Mouse (Mus musculus) heart, embryonic 10.5 days (tissue): Measurements from ENCODE around the gene Krba1. TPM values are rescaled to one million over a fixed set of nuclear protein-coding genes. Genes with fewer than 3 reads are reported as not detected.

Experiments used
- DNase-seq: peaks from one replicate; pipeline ENCODE4 v3.0.0-alpha.2; 2017; ENCODE audit warnings: low spot score
- H3K27ac ChIP-seq: fragments of 300-500 bp; sonication (generic); 2 replicates; pipeline ENCODE4 v1.5.1; 2016; ENCODE audit warnings: mild to moderate bottlenecking
- H3K27me3 ChIP-seq: fragments of 300-500 bp; sonication (generic); 2 replicates; pipeline ENCODE4 v1.6.1; 2016; ENCODE audit warnings: mild to moderate bottlenecking; ENCODE audit not compliant: poor library complexity, insufficient read depth, severe bottlenecking
- H3K36me3 ChIP-seq: fragments of 300-500 bp; sonication (generic); 2 replicates; pipeline ENCODE4 v1.6.1; 2016; ENCODE audit warnings: mild to moderate bottlenecking, moderate library complexity
- H3K4me1 ChIP-seq: fragments of 300-500 bp; sonication (generic); 2 replicates; pipeline ENCODE4 v1.6.1; 2016; ENCODE audit warnings: mild to moderate bottlenecking
- H3K4me3 ChIP-seq: fragments of 300-500 bp; sonication (generic); 2 replicates; pipeline ENCODE4 v1.5.1; 2016; ENCODE audit warnings: mild to moderate bottlenecking, moderate library complexity
- H3K9me3 ChIP-seq: fragments of 300-500 bp; sonication (generic); 2 replicates; pipeline ENCODE4 v1.6.1; 2016; ENCODE audit warnings: mild to moderate bottlenecking, moderate library complexity
- WGBS: fragments of 180-500 bp; shearing (Covaris S2); methylation state at CpG from one replicate; pipeline ENCODE4 v1.1.7; 2016; 5-methylcytosine and 5-hydroxymethylcytosine counted together
- polyA plus RNA-seq: library from polyadenylated mRNA; unstranded; fragments of >200 nt; fragmentation: Nextera tagmentation; extraction: Ambion mirVana; gene quantifications from 2 replicates; pipeline ENCODE4 v1.2.1, GENCODE M21; 2016

Krba1 gene
- polyA plus RNA-seq, 1 experiment from 2014 or later: 17.5 TPM

DNA sequence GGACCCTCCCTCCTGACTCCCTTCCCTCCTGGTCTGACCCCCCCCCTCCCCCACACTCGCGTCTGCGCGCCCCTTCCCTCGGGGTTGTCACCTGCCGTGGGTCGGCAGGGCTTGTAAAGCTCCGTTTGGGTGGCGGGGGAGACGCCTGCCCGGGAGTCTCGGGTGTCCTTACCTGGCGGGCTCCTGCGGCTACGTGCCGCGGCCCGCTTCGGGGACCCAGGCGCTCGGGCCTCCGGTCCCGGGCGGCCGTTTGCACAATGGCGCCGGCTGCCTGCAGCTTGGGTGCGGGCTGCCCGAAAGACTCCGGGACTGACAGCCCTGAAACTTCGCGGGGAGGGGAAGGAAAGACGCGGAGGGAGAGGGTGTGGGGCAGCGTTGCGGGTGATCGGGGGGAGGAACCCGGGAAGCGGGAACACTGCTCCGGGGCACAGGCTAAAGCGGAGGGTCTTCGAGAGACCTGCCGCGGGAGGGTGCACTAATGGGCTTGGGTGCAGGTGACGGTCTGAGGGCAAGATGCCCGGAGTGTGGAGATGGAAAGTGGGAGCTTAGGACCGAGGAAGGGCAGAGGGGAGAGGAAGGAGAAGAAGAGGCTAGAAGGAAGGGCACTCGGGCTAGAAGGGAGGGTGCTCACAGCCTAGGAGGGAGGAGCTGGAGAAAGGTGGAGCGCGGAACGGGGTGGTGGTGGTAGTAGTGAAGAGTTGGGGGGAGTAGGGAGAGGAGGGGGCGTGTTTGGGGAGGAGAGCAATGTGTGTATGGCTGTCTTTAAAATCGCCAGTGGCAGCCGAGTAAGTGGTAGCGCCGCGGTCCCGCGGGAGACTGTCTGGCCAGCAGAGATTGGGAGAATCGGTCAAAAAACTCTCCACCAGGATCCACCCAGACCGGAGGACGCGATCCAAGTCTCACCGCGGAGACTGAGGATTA, 50.1 kb downstream of the Krba1 start, which contains the start of gene Zfp467:
Gene Zfp467 (minus strand): TSS at position 645 of the 921 bp plus-strand sequence.
- no peak for DNase-seq
- WGBS: under 1% methylated on average over 65 of the region's 65 CpGs
- peak within 1 kb of the TSS; percentile 91 for H3K27ac ChIP-seq
- peaks cover 18% of the 10 kb centered on the region for H3K36me3 ChIP-seq
- H3K27me3 ChIP-seq: peaks cover 27% of the 10 kb centered on the region; the same call in 1 of the 2 replicates
- peaks cover 36% of the 10 kb centered on the region for H3K4me1 ChIP-seq
- H3K9me3 ChIP-seq: no peaks in the 10 kb centered on the region
- H3K4me3 ChIP-seq: peak within 1 kb of the TSS; percentile 80

DNA sequence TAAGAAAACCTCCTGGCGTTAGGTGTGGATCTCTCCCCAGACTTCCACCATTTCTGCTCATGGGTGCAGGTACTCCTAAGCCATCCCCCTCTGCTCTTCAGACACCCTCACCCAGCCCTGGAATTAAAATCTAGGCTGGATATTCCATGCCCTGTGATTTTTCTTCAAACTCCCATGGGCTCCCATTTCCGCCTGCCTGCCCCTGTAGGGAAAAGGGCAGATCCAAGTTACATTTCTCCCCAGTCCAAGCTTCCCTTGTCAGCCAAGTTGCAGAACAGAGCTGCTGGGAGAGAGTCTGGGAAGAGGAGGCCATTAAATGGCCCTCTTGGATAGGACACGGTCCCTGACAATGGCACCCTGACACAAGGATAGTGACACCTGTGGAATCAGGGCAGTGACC, 50.9 kb downstream of the Krba1 start:
- whole genome bisulfite sequencing: 41% methylated on average over 3 of the region's 3 CpGs
- Histone ChIP-seq H3K27me3 (peaks cover 21% of the 10 kb centered on the region; the same call in 1 of the 2 replicates), H3K4me1 (peaks cover 28% of the 10 kb centered on the region), H3K36me3 (peaks cover 14% of the 10 kb centered on the region), H3K9me3 (no peaks in the 10 kb centered on the region), H3K4me3 (peak overlapping the region; percentile 80), H3K27ac (peak overlapping the region; percentile 91)
- no peak for DNase-seq

DNA sequence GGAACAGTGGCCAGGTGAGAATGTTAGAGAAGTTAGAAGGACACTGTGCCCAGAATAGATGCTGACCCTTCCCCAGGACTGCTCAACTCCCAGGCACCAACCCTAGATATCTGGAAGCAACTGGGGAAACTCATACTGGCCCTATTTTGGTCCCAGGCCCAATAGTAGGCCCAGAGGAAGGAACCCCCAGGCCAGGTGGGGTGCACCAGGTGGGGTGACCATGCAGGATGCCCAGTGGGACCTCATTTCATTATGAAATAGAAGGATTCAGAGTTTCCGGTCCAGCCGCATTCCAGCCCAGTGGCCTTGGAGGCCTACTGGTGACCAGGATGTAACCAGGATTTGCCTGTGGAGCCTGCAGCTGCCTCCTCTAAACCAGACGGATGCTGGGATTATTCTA, 51.5 kb downstream of the Krba1 start:
- H3K27ac ChIP-seq: peak overlapping the region; percentile 91; the same call in 1 of the 2 replicates
- H3K36me3 ChIP-seq: peaks cover 8% of the 10 kb centered on the region
- 81% methylated on average over 3 of the region's 3 CpGs for WGBS
- peaks cover 28% of the 10 kb centered on the region for H3K4me1 ChIP-seq
- no peak overlapping the region for H3K4me3 ChIP-seq
- H3K27me3 ChIP-seq: peaks cover 14% of the 10 kb centered on the region; the same call in 1 of the 2 replicates
- H3K9me3 ChIP-seq: no peaks in the 10 kb centered on the region
- DNase-seq: no peak

DNA sequence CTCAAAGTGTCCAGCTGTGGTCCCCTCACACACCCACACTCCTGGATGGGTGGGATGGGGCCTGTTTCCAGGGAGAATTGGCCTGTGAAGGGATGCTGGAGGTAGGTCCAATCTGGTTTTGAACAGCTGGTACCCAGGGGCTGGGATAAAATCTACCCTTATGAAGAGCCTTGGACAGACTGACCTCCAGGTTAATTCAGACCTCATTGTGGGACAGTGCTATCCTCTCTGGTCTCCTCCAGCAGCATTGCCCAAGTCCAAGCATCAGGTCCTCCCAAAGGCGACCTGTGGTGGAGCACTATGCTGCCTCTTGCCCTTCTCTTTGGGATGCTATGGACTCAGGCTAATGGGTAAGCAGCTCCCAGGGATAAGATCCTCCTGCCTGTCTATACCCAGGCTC, 52.5 kb downstream of the Krba1 start, which contains the start of gene Sspo:
Gene Sspo (plus strand): TSS at position 301 of the 400 bp plus-strand sequence.
- DNase-seq: no peak
- H3K27ac ChIP-seq: peak within 1 kb of the TSS; percentile 65
- H3K36me3 ChIP-seq: no peaks in the 10 kb centered on the region
- H3K4me1 ChIP-seq: peaks cover 28% of the 10 kb centered on the region
- H3K9me3 ChIP-seq: no peaks in the 10 kb centered on the region
- H3K27me3 ChIP-seq: peaks cover 13% of the 10 kb centered on the region; the same call in 1 of the 2 replicates
- WGBS: 64% methylated on average over 1 of the region's 1 CpGs
- H3K4me3 ChIP-seq: no peak within 1 kb of the TSS

DNA sequence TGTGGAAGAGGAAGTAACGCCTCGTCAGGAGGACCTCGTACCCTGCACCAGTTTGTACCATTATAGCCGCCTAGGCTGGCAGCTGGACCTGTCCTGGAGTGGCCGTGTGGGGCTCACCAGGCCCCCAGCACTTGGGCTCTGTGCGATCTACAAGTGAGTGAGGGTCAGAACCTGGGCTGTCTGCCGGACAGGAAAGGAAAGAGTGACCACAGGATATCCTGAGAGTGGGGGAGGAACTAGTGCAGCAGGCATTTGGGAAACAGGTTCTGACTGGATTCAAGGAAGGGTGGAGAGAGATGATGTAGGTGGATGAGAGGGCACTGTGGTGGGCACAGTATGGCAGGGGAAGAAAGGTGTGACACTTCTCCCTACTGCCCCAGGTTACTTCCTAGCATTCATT, 53.1 kb downstream of the Krba1 start:
- peaks cover 13% of the 10 kb centered on the region; the same call in 1 of the 2 replicates for H3K27me3 ChIP-seq
- no peaks in the 10 kb centered on the region for H3K36me3 ChIP-seq
- peak overlapping the region; percentile 65 for H3K27ac ChIP-seq
- H3K4me3 ChIP-seq: no peak overlapping the region
- peaks cover 23% of the 10 kb centered on the region for H3K4me1 ChIP-seq
- 51% methylated on average over 7 of the region's 7 CpGs for WGBS
- no peak for DNase-seq
- no peaks in the 10 kb centered on the region for H3K9me3 ChIP-seq

DNA sequence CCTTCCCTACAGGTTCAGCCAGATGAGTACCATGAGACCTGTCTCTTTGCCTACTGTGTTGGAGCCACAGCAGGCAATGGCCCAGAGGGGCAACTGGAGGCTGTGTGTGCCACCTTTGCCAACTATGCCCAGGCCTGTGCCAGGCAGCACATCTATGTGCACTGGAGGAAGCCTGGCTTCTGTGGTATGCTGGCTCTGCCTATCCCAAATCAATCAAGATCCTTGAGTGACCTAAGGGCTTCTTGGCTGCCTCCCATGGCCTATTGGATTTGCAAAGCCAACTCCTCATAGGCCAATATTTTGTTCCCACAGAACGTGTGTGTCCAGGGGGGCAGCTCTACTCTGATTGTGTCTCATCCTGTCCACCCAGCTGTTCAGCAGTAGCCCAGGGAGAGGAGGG, 56.8 kb downstream of the Krba1 start:
- no peak overlapping the region for H3K4me3 ChIP-seq
- peaks cover 13% of the 10 kb centered on the region for H3K4me1 ChIP-seq
- peaks cover 11% of the 10 kb centered on the region; the same call in 1 of the 2 replicates for H3K27me3 ChIP-seq
- H3K36me3 ChIP-seq: no peaks in the 10 kb centered on the region
- WGBS: 68% methylated on average over 1 of the region's 1 CpGs
- H3K27ac ChIP-seq: no peak overlapping the region
- no peak for DNase-seq
- no peaks in the 10 kb centered on the region for H3K9me3 ChIP-seq

DNA sequence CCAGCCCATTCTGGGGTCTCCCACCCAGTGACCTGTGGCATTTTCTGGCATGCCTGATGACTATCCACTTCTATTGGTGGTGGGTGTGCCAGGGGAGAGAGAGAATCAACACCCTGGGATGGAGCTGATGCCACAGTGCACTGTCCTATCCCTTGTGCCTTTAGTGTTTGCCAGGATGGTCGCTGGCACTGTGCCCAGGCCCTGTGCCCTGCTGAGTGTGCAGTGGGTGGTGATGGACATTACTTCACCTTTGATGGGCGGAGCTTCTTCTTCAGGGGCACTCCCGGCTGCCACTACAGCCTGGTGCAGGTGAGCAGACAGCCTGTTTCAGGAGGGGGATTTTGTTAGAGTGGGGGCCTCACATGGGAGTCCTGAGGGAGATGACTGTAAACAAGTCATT, 57.4 kb downstream of the Krba1 start:
- Histone ChIP-seq H3K27ac (no peak overlapping the region), H3K4me3 (no peak overlapping the region), H3K36me3 (no peaks in the 10 kb centered on the region), H3K27me3 (peaks cover 15% of the 10 kb centered on the region; the same call in 1 of the 2 replicates), H3K4me1 (peaks cover 13% of the 10 kb centered on the region; the same call in 1 of the 2 replicates), H3K9me3 (no peaks in the 10 kb centered on the region)
- WGBS: 70% methylated on average over 3 of the region's 3 CpGs
- DNase-seq: no peak

DNA sequence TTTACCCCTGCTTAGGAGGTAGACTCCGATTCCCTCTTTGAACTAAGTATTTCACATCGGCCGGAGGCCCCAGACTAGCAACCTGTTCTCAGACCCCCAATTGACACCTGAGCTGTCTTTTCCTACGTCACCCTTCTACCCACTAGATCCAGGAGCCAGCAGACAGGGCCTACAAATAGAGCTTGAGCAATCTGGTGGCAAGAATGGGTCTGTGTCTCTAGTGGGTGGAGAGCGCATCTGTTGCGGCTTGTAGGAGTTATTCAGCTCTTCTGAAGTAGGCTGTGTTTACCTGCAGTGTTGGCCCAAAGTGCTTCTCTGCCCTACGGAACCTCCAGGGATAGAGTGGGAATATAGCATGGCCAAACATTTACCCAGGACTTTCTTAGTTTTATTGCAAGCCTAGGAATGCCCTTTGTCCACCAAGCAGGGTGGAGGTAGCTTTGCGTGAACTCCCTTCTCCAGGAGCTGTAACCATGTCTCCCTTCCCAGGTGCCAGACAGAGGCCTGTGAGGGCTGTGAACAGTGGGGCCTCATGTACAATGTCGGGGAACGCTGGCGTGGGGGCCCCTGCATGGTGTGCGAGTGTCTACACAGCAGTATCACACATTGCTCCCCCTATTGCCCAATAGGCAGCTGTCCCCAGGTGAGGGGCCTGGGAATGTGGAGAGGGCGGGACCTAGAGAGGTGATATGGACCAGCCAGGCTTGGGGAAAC, 69.7 kb downstream of the Krba1 start:
- peaks cover 10% of the 10 kb centered on the region for H3K4me1 ChIP-seq
- no peak overlapping the region for H3K4me3 ChIP-seq
- WGBS: 88% methylated on average over 13 of the region's 13 CpGs

DNA sequence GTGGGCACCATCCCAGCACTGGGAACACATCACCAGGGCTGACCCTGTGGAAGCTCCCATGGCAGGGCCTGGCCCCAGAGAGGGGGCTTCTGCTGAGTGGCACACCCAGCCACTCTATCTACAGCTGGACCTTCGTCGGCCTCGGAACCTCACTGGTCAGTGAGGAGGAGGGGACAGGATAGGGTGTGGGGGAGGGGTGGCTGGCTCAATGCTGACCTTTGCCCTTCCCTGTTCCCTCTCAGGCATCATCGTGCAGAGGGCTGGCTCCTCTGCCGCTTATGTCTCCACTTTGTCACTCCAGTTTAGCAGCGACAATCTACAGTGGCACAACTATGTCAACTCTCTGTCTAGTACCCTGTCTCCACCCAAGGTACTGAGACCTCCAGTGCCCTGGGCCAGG, 71.3 kb downstream of the Krba1 start:
- H3K36me3 ChIP-seq: no peaks in the 10 kb centered on the region
- no peaks in the 10 kb centered on the region for H3K9me3 ChIP-seq
- H3K4me3 ChIP-seq: no peak overlapping the region
- H3K4me1 ChIP-seq: peaks cover 10% of the 10 kb centered on the region
- peaks cover 25% of the 10 kb centered on the region; the same call in 1 of the 2 replicates for H3K27me3 ChIP-seq
- 16% methylated on average over 6 of the region's 6 CpGs for WGBS
- DNase-seq: no peak
- no peak overlapping the region for H3K27ac ChIP-seq

More for the DNA sequence above, 69.7 kb downstream of the Krba1 start:
- no peak overlapping the region for H3K27ac ChIP-seq
- no peaks in the 10 kb centered on the region for H3K9me3 ChIP-seq
- no peaks in the 10 kb centered on the region for H3K36me3 ChIP-seq
- DNase-seq: no peak
- peaks cover 34% of the 10 kb centered on the region; the same call in 1 of the 2 replicates for H3K27me3 ChIP-seq

DNA sequence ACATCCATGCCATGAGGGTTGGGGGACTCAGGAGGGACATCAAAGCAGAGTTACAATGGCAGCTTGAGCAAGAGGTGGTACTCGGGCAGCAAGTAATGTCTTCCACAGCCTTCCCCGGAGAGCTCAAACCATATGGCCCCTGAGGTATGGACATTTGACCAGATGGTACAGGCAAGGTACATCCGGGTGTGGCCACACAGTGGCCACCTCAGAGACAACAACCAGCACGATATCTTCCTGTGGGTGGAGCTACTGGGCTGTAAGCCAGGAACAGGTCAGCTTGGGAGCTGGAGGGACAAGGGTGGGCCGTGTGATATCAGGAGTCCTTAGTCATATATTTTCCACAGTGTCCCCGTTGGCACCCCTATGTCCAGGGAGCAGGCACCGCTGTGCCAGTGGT, 72.1 kb downstream of the Krba1 start:
- H3K4me1 ChIP-seq: peaks cover 10% of the 10 kb centered on the region
- H3K4me3 ChIP-seq: no peak overlapping the region
- peaks cover 25% of the 10 kb centered on the region; the same call in 1 of the 2 replicates for H3K27me3 ChIP-seq
- DNase-seq: no peak
- H3K9me3 ChIP-seq: no peaks in the 10 kb centered on the region
- no peaks in the 10 kb centered on the region for H3K36me3 ChIP-seq
- H3K27ac ChIP-seq: no peak overlapping the region
- WGBS: 75% methylated on average over 7 of the region's 7 CpGs
